Mouse (Mus musculus) heart, embryonic 15.5 days (tissue): ENCODE data around the gene Zfp143. TPM values are rescaled to one million over a fixed set of nuclear protein-coding genes. Genes with fewer than 3 reads are reported as not detected.
"Not testable (repeated sequence)": the region's sequence is repeated elsewhere in the genome, so short reads cannot be mapped to it uniquely, and the experiment has no call there.

Experiments
- ATAC-seq: fragments of 200-750 bp; cut with Nextera tagmentation; replicated peaks from 2 replicates; pipeline ENCODE4 v1.8.0; 2017; ENCODE audit warnings: low read depth, moderate TSS enrichment; ENCODE audit not compliant: insufficient number of reproducible peaks, insufficient read depth, low FRiP score
- H3K27ac ChIP-seq: fragments of 300-500 bp; sonication (generic); 2 replicates; pipeline ENCODE4 v1.5.1; 2015; ENCODE audit warnings: mild to moderate bottlenecking, inconsistent platforms
- H3K27me3 ChIP-seq: fragments of 300-500 bp; sonication (generic); 2 replicates; pipeline ENCODE4 v1.6.1; 2015; ENCODE audit warnings: inconsistent platforms
- H3K36me3 ChIP-seq: fragments of 300-500 bp; sonication (generic); 2 replicates; pipeline ENCODE4 v1.6.1; 2015; ENCODE audit warnings: mild to moderate bottlenecking, inconsistent platforms
- H3K4me1 ChIP-seq: fragments of 300-500 bp; sonication (generic); replicated peaks from 2 replicates; pipeline ENCODE4 v1.6.1; 2015; ENCODE audit warnings: inconsistent platforms
- H3K4me2 ChIP-seq: fragments of 300-500 bp; sonication (generic); 2 replicates; pipeline ENCODE4 v1.6.1; 2015; ENCODE audit warnings: inconsistent platforms, mild to moderate bottlenecking, moderate library complexity
- H3K4me3 ChIP-seq: fragments of 300-500 bp; sonication (generic); 2 replicates; pipeline ENCODE4 v1.5.1; 2015; ENCODE audit warnings: mild to moderate bottlenecking, inconsistent platforms
- H3K9ac ChIP-seq: fragments of 300-500 bp; sonication (generic); 2 replicates; pipeline ENCODE4 v1.6.1; 2015; ENCODE audit warnings: mild to moderate bottlenecking, inconsistent platforms
- H3K9me3 ChIP-seq: fragments of 300-500 bp; sonication (generic); replicated peaks from 2 replicates; pipeline ENCODE4 v1.6.1; 2016; ENCODE audit warnings: inconsistent platforms
- WGBS: fragments of 180-500 bp; shearing (Covaris S2); methylation state at CpG from one replicate; pipeline ENCODE4 v1.1.7; 2015; ENCODE audit warnings: mixed read lengths; 5-methylcytosine and 5-hydroxymethylcytosine counted together
- polyA plus RNA-seq: library from polyadenylated mRNA; unstranded; fragments of >200 nt; fragmentation: Nextera tagmentation; extraction: Ambion mirVana; gene quantifications from 2 replicates; pipeline ENCODE4 v1.2.1, GENCODE M21; 2015

Gene Zfp143
- polyA plus RNA-seq, 1 experiment from 2014 or later, result 11.9 TPM

DNA sequence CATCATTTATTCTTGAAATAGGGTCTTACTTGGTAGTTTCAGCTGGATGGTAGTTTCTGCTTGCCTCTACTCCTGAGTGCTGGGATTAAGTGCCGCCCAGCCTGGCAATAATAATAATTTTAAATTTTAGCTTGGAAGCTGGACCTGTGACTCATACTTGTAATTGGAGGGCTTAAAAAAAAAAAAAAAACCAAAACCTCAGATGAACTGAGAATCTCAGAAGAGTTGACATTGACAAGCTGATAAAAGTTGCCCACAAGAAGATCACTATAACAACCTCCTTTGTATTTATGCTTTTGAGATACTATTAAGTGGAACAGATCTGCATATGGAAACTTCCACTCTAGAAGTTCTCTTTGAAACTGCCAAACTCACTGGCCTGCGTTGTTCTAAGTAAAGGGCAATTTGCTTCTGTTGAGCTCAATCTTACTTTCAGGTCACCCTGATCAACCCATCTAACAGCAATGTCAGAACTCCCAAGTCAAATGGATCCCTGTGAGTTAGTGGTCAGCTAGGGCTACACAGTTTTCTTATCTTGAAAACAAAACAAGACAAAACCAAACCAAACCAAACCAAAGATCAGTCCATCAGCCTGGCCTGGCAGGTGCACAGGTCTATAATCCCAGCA is 59.3 kb downstream of the Zfp143 start:
- H3K27ac ChIP-seq, result peak overlapping the region; percentile 94
- peak overlapping the region; percentile 98 for H3K4me3 ChIP-seq
- WGBS, result 77% methylated on average over 2 of the region's 2 CpGs
- peak overlapping the region; percentile 60 for H3K4me2 ChIP-seq
- H3K36me3 ChIP-seq, result no peaks in the 10 kb centered on the region
- no peaks in the 10 kb centered on the region for H3K9me3 ChIP-seq
- no peak for ATAC-seq
- no peak overlapping the region for H3K9ac ChIP-seq
- H3K4me1 ChIP-seq, result peaks cover 26% of the 10 kb centered on the region
- H3K27me3 ChIP-seq, result no peaks in the 10 kb centered on the region

DNA sequence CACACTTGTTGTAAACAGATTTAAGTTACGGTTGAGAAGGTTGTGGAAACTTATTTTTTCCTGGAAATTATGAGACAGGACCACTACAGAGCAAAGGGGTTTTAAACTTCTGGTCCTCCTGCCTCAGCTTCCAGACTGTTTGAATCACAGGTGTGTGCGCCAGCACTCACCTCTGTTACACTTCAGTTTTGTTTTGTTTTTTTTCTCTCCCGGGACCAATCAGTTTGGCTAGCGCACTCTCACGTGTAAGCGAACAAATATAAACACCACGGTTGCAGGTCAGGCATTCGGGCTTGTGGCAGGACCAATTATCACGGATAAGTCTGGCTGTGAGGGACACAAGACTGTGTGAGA is 60.1 kb downstream of the Zfp143 start:
- WGBS, result 3% methylated on average over 9 of the region's 9 CpGs
- Histone ChIP-seq H3K4me2 (peak overlapping the region; percentile 60), H3K4me3 (peak overlapping the region; percentile 98), H3K36me3 (no peaks in the 10 kb centered on the region), H3K27ac (peak overlapping the region; percentile 94), H3K4me1 (peaks cover 26% of the 10 kb centered on the region), H3K9me3 (no peaks in the 10 kb centered on the region), H3K9ac (peak overlapping the region; percentile 65), H3K27me3 (no peaks in the 10 kb centered on the region)
- ATAC-seq, result no peak

- H3K4me1 ChIP-seq, result peaks cover 26% of the 10 kb centered on the region
- peak within 1 kb of the TSS; percentile 98 for H3K27ac ChIP-seq
- WGBS, result under 1% methylated on average over 81 of the region's 81 CpGs
- H3K9me3 ChIP-seq, result no peaks in the 10 kb centered on the region
- H3K9ac ChIP-seq, result peak within 1 kb of the TSS; percentile 94
- no peaks in the 10 kb centered on the region for H3K27me3 ChIP-seq
- H3K4me2 ChIP-seq, result peak within 1 kb of the TSS; percentile 66
- H3K4me3 ChIP-seq, result peak within 1 kb of the TSS; percentile 98
- no peaks in the 10 kb centered on the region for H3K36me3 ChIP-seq
- ATAC-seq, result peak; percentile 97
Measured at GRCm38 (mm10) chr7:110121516-110122288, 60.7 kb downstream of the Zfp143 start, which contains the start of gene Wee1. Wee1 (plus strand) TSS chr7:110122046.

- WGBS, result 0% methylated on average over 27 of the region's 27 CpGs
- H3K9me3 ChIP-seq, result no peaks in the 10 kb centered on the region
- no peaks in the 10 kb centered on the region for H3K27me3 ChIP-seq
- peak overlapping the region; percentile 66 for H3K4me2 ChIP-seq
- H3K4me3 ChIP-seq, result peak overlapping the region; percentile 98
- H3K9ac ChIP-seq, result peak overlapping the region; percentile 94
- peaks cover 3% of the 10 kb centered on the region for H3K36me3 ChIP-seq
- peak overlapping the region; percentile 98 for H3K27ac ChIP-seq
- no peak; the same call in 1 of the 2 replicates for ATAC-seq
- peaks cover 23% of the 10 kb centered on the region for H3K4me1 ChIP-seq
Measured at GRCm38 (mm10) chr7:110122289-110122564, 61.2 kb downstream of the Zfp143 start.

DNA sequence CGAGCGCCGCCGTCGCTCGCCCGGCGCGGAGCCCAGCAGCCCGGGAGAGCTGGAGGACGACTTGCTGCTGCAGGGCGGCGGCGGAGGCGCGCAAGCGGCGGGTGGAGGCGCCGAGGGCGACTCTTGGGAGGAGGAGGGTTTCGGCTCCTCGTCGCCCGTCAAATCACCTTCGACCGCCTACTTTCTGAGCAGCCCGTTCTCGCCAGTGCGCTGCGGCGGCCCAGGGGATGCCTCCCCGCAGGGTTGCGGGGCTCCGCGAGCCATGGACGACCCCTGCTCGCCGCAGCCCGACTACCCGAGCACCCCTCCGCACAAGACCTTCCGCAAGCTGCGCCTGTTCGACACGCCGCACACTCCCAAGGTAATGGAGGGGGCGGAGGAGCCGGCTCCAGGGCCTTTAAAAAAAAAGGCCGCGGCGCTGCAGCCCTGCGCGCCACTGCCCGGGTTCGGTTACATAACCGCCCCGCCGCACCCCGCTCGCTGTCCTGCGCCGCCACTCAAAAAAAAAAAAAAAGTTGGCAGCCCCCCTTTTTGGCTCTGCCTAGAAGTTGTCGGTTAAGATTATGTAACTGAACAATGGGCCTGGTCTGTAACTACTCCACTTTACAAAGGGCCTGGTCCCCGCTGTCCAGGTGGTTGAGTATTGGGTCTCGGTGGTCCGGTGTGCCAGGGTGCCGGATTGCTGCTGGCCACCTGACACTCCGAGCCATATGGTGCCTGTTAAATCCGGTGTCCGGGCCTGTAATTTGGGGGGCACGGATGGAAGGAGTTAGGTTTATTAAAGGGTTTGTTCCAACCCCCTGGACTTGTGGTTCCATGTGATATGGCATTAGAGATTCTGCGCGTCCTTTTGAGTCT is 61.8 kb downstream of the Zfp143 start:
- ATAC-seq, result peak; percentile 4
- Histone ChIP-seq H3K27ac (peak overlapping the region; percentile 98), H3K4me1 (peaks cover 22% of the 10 kb centered on the region), H3K9me3 (no peaks in the 10 kb centered on the region), H3K36me3 (peaks cover 8% of the 10 kb centered on the region), H3K4me3 (peak overlapping the region; percentile 98), H3K9ac (peak overlapping the region; percentile 94), H3K4me2 (peak overlapping the region; percentile 66), H3K27me3 (no peaks in the 10 kb centered on the region)
- under 1% methylated on average over 74 of the region's 74 CpGs for WGBS

- Histone ChIP-seq H3K4me3 (peak overlapping the region; percentile 98), H3K9ac (peak overlapping the region; percentile 94), H3K36me3 (peaks cover 18% of the 10 kb centered on the region), H3K9me3 (no peaks in the 10 kb centered on the region), H3K4me2 (peak overlapping the region; percentile 66), H3K27me3 (no peaks in the 10 kb centered on the region), H3K27ac (peak overlapping the region; percentile 98), H3K4me1 (peaks cover 12% of the 10 kb centered on the region)
- WGBS, result 26% methylated on average over 12 of the region's 12 CpGs
- ATAC-seq, result no peak
Measured at GRCm38 (mm10) chr7:110123844-110124555, 63.0 kb downstream of the Zfp143 start.

DNA sequence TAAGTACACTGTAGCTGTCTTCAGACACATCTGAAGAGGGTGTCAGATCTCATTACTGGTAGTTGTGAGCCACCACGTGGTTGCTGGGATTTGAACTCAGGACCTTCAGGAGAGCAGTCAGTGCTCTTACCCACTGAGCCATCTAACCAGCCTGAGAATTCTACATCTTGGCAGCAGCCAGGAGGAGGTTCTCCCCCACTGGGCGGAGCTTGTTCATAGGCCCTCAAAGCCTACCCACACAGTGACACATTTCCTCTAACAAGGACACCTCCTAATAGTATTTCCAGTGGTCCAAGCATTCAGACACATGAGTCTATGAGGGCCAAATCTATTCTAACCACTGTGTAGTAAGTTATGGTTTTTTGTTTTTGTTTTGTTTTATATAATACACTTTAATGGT is 67.5 kb downstream of the Zfp143 start:
- Histone ChIP-seq H3K4me2 (no peak overlapping the region), H3K4me3 (no peak overlapping the region), H3K4me1 (peaks cover 5% of the 10 kb centered on the region), H3K36me3 (peaks cover 48% of the 10 kb centered on the region), H3K9ac (no peak overlapping the region), H3K9me3 (no peaks in the 10 kb centered on the region), H3K27me3 (no peaks in the 10 kb centered on the region), H3K27ac (no peak overlapping the region)
- no peak for ATAC-seq
- 85% methylated on average over 2 of the region's 2 CpGs for WGBS

DNA sequence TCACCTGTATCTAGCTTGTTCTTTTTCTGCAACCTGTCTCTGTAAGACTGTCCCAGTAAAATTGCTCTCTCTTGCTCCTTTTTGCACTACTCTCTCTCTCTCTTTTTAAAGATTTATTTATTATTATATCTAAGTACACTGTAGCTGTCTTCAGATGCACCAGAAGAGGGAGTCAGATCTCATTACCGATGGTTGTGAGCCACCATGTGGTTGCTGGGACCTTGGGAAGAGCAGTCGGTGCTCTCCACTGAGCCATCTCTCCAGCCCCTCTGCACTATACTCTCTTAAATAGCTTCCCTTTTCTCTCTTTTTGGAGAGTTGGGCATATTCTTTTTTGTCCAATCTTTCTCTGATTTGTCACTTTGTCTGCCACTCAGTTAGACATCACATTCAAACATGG is 71.3 kb downstream of the Zfp143 start:
- not testable (repeated sequence) for H3K9ac ChIP-seq, H3K27ac ChIP-seq, ATAC-seq, H3K4me3 ChIP-seq, H3K27me3 ChIP-seq, H3K4me2 ChIP-seq, H3K4me1 ChIP-seq, H3K9me3 ChIP-seq
- 71% methylated on average over 2 of the region's 2 CpGs for WGBS
- H3K36me3 ChIP-seq, result peaks cover 81% of the 10 kb centered on the region

DNA sequence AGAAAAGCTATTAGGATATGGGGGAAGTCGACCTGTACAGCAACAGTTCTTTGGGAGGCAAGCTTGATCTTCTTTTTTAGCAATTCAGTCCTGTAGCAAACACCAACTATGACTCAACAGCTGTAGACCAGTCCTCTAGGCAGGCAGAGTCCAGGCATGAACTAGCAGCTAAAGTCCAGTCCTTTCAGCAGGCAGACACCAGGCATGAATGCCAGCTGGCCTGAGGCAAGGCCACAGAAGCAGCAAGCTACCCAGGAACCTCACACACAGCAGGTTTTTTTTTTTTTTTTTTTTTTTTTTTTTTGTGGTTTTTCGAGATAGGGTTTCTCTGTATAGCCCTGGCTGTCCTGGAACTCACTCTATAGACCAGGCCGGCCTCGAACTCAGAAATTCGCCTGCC is 73.0 kb downstream of the Zfp143 start:
- Histone ChIP-seq H3K4me3 (no peak overlapping the region), H3K4me2 (no peak overlapping the region), H3K4me1 (no peaks in the 10 kb centered on the region), H3K9ac (no peak overlapping the region), H3K36me3 (peaks cover 82% of the 10 kb centered on the region), H3K27me3 (no peaks in the 10 kb centered on the region), H3K27ac (no peak overlapping the region), H3K9me3 (no peaks in the 10 kb centered on the region)
- 94% methylated on average over 5 of the region's 5 CpGs for WGBS
- no peak for ATAC-seq

GRCm38 (mm10) chr7:110138538-110138937 is 77.5 kb downstream of the Zfp143 start:
- Histone ChIP-seq H3K27me3 (no peaks in the 10 kb centered on the region), H3K9ac (no peak overlapping the region), H3K36me3 (peaks cover 95% of the 10 kb centered on the region), H3K27ac (no peak overlapping the region), H3K9me3 (no peaks in the 10 kb centered on the region), H3K4me2 (no peak overlapping the region), H3K4me1 (no peaks in the 10 kb centered on the region), H3K4me3 (no peak overlapping the region)
- WGBS, result 82% methylated on average over 2 of the region's 2 CpGs
- no peak for ATAC-seq

- Histone ChIP-seq H3K27ac (no peak overlapping the region), H3K9me3 (no peaks in the 10 kb centered on the region), H3K9ac (no peak overlapping the region), H3K36me3 (peaks cover 62% of the 10 kb centered on the region), H3K4me1 (no peaks in the 10 kb centered on the region), H3K27me3 (no peaks in the 10 kb centered on the region), H3K4me2 (no peak overlapping the region), H3K4me3 (no peak overlapping the region)
- no peak for ATAC-seq
- 98% methylated on average over 1 of the region's 1 CpGs for WGBS
Measured at GRCm38 (mm10) chr7:110143863-110144262, 82.8 kb downstream of the Zfp143 start.
